Mouse (Mus musculus) testis, adult 2 months (tissue): Measurements from ENCODE around the gene Exosc5. TPM values are rescaled to one million over a fixed set of nuclear protein-coding genes. Genes with fewer than 3 reads are reported as not detected.

Experiments used
- H3K27ac ChIP-seq: fragments of 200-500 bp; 2 replicates; pipeline ENCODE4 v1.5.1; 2012; ENCODE audit warnings: low read depth, low read length; ENCODE audit not compliant: control insufficient read depth, insufficient read depth
- H3K27me3 ChIP-seq: fragments of 200-500 bp; 2 replicates; pipeline ENCODE4 v1.6.1; 2012; ENCODE audit warnings: mild to moderate bottlenecking, low read length, moderate library complexity; ENCODE audit not compliant: control insufficient read depth, insufficient read depth
- H3K36me3 ChIP-seq: fragments of 200-500 bp; 2 replicates; pipeline ENCODE4 v1.6.1; 2012; ENCODE audit warnings: mild to moderate bottlenecking, low read length; ENCODE audit not compliant: control insufficient read depth, insufficient read depth
- H3K4me1 ChIP-seq: fragments of 200-500 bp; 2 replicates; pipeline ENCODE4 v1.6.1; 2012; ENCODE audit warnings: low read length; ENCODE audit not compliant: control insufficient read depth, insufficient read depth
- H3K4me3 ChIP-seq: fragments of 200-500 bp; 2 replicates; pipeline ENCODE4 v1.5.1; 2012; ENCODE audit warnings: low read depth, mild to moderate bottlenecking, low read length, moderate library complexity, mixed read lengths; ENCODE audit not compliant: control insufficient read depth
- CTCF ChIP-seq: fragments of 200-500 bp; IDR thresholded peaks from 2 replicates; pipeline ENCODE4 v1.5.1; 2012; ENCODE audit warnings: low read depth, mild to moderate bottlenecking, inconsistent platforms, low read length, moderate library complexity; ENCODE audit not compliant: control insufficient read depth, insufficient read depth, insufficient replicate concordance
- POLR2A ChIP-seq: fragments of 200-500 bp; IDR thresholded peaks from 2 replicates; pipeline ENCODE4 v1.6.1; 2012; ENCODE audit warnings: low read depth, mild to moderate bottlenecking, inconsistent platforms, low read length, moderate library complexity; ENCODE audit not compliant: control insufficient read depth
- polyA plus RNA-seq: library from polyadenylated mRNA; depleted of rRNA; stranded (reverse); fragments of >200 nt; gene quantifications from 2 replicates; pipeline ENCODE4 v1.2.3, GENCODE M21; 2012

The Exosc5 gene
- polyA plus RNA-seq, 1 experiment = 466 TPM

DNA sequence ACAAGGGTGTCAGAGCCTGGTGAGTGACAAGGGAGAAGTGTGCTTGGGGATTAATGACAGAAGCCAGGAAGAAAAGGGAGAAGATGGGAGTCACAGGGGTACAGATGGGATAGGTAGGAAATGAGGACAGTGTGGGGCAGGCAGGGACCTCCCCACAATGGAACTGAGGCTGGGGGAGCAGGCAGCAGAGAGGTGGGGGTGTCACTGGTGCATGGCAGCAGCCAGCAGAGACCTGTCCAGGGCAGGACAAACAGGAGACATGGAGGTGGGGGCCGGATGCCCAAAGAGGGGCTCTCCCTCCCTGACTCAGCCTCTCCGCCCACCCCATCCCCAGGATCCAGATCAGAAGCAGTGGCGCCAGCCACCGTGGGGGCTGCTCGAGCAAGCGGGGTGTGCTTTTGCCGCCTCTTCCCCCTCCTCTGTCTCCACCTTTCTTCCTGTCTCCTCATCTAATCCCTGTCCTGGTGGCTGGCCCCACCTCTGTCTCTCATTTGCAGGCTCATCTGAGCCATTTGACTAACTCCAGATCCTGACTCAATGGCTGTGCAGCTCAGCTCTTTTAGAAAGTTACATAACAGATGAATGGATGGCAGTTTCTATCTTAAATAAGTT lies 51.7 kb downstream of the Exosc5 start:
- H3K4me1 ChIP-seq = peaks cover 14% of the 10 kb centered on the region
- H3K27ac ChIP-seq = no peak overlapping the region
- TF ChIP-seq CTCF (no peak), POLR2A (no peak)

DNA sequence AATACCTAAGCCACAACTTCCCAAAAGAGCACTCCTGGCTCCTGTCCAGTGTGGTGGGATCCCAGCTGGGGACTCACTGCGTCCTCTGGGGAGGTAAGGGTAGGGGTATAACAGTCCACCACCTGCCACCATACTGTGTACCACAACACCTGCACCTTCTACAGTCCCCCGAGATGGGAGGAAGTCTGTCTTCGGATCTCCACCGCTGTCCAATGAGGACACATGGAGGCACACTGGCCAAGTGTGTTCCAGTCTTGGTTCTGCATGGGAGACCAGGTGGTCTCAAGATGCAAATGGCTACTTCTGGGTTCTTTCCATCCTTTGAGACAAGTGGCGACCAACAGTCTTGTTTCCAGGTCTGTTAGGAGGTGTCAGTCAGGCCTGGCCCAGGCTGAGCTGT lies 52.2 kb downstream of the Exosc5 start:
- peaks cover 7% of the 10 kb centered on the region for H3K36me3 ChIP-seq
- TF ChIP-seq POLR2A (no peak), CTCF (no peak)
- peaks cover 11% of the 10 kb centered on the region for H3K4me1 ChIP-seq
- H3K27me3 ChIP-seq = no peaks in the 10 kb centered on the region
- no peak overlapping the region for H3K4me3 ChIP-seq
- no peak overlapping the region for H3K27ac ChIP-seq

More for the DNA sequence above, 51.7 kb downstream of the Exosc5 start:
- H3K36me3 ChIP-seq = peaks cover 4% of the 10 kb centered on the region
- no peak overlapping the region for H3K4me3 ChIP-seq
- H3K27me3 ChIP-seq = no peaks in the 10 kb centered on the region

DNA sequence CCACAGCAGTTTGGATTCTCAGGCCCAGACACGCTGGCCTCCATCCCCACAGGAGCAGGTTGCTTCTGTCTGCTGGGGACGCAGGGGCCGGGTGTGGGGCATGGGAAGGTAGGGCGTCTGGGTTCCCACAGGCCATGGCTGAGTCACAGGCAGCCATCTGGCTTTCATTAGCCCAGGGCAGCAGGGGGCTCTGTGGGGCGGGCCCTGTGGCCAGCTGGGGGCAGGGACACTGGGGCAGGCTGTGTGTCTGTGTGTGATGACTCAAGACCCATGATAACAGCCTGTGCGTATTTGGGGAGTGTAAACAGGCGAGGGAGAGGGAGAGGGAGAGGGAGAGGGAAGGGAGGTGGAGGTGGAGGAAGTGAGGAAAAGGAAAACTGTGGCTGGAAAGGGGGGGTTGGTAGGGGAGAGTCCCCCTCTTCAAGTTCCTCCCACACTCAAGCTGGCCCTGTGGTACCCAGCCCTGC lies 52.8 kb downstream of the Exosc5 start:
- Histone ChIP-seq H3K27me3 (no peaks in the 10 kb centered on the region), H3K27ac (no peak overlapping the region), H3K36me3 (peaks cover 7% of the 10 kb centered on the region), H3K4me1 (peaks cover 11% of the 10 kb centered on the region), H3K4me3 (no peak overlapping the region)
- TF ChIP-seq POLR2A (no peak; the same call in 1 of the 2 replicates), CTCF (no peak)

DNA sequence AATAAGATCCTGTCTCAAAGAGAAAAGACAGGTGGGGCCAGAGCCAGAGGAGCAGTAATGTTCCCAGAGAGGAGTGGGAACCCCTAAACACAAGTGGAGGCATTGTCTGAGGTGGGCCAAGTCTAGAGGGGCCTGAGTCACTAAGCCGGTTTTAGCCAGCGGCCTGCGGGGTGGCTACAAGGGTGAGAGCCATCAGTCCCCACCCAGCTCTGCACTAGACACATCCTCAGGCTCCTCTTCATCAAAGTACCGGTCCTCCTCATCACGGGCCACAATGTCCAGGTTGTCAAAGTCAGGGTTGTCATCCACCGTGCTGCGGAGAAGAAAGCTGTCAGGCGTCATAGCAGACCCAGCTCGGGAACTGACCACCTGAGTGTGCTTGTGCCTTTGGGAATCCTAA lies 53.8 kb downstream of the Exosc5 start:
- Histone ChIP-seq H3K27me3 (no peaks in the 10 kb centered on the region), H3K4me3 (no peak overlapping the region), H3K36me3 (peaks cover 7% of the 10 kb centered on the region), H3K4me1 (peaks cover 8% of the 10 kb centered on the region), H3K27ac (no peak overlapping the region)
- no peak for TF ChIP-seq POLR2A
- TF ChIP-seq CTCF = no peak

DNA sequence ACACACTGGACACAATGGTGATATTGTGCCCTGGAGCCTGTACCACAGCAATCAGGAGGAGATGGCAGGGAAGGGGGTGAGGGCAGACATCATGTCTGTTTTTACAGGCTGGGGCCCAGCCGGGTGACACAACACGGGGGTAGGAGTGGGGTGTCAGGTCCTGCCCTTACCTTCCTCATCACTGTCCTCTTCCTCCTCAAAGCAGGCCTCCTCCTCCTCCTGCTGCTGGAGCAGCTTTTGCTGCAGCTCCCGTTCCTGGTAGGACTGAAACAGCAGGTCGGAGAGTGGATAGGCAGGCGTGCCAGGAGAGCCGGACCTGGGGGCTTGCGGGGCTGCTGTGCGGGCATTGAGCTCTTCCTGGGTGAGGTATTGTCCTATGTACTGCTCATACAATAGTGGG lies 55.6 kb downstream of the Exosc5 start:
- TF ChIP-seq POLR2A (no peak), CTCF (no peak)
- Histone ChIP-seq H3K4me1 (peaks cover 9% of the 10 kb centered on the region), H3K36me3 (peaks cover 7% of the 10 kb centered on the region), H3K27ac (no peak overlapping the region), H3K27me3 (no peaks in the 10 kb centered on the region), H3K4me3 (no peak overlapping the region)

DNA sequence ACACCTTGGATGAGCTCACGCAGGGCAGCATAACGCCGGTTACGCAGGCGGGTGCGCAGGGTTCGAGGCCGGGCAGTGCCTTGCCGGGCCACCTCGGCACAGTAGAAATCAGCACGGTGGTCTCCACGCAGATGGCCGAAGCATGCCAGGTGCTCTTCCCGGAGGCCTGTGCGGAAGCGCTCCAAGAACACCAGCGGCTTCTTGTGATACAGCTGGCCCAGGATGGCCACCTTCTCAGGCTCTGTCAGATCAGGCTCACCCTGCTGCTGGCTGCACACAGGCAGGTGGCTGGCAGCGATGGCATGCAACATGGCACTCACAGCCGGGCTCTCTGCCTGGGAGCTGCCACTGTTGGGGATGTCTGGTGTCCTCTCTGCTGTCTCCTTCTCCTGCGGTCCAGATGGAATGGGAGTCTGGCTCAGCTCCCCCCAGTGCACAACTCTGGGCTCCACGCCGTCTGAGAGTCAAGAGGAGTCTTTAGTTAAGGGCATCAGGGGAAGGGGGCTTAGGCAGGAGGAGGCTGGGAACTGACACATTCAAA lies 56.8 kb downstream of the Exosc5 start:
- peaks cover 5% of the 10 kb centered on the region for H3K4me1 ChIP-seq
- no peaks in the 10 kb centered on the region for H3K27me3 ChIP-seq
- TF ChIP-seq CTCF (no peak), POLR2A (no peak)
- no peak overlapping the region for H3K4me3 ChIP-seq
- peaks cover 7% of the 10 kb centered on the region for H3K36me3 ChIP-seq
- H3K27ac ChIP-seq = no peak overlapping the region

DNA sequence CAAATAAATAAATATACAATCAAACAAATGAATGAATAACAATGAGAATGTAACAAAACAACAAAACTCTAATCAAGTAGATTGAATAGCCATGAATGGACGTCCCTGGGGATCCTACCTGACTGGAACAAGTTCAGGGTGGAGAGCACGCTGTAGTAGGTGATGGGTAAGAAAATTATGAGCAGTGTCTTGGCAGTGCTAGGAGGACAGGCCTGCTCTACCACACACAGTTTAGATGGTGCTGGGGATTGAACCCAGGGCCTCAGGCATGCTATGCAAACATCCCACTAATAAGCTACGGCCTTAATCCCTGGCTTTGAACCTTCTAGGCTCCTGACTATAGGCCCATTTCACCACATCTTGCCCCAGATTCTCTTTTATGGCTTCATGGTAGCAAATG lies 58.5 kb downstream of the Exosc5 start:
- TF ChIP-seq CTCF (no peak), POLR2A (no peak)
- no peak overlapping the region for H3K4me3 ChIP-seq

More for the DNA sequence above, 58.5 kb downstream of the Exosc5 start:
- Histone ChIP-seq H3K27me3 (no peaks in the 10 kb centered on the region), H3K27ac (no peak overlapping the region), H3K4me1 (peaks cover 5% of the 10 kb centered on the region), H3K36me3 (peaks cover 7% of the 10 kb centered on the region)
